Mouse (Mus musculus) left cerebral cortex, adult 9 months (tissue): ENCODE results near the gene Abcb1b.
"Not testable (repeated sequence)": the region's sequence is repeated elsewhere in the genome, so short reads cannot be mapped to it uniquely, and the experiment has no call there.

ENCODE experiments used
- DNase-seq, 2 experiments: peaks; one replicate each; pipeline ENCODE4 v3.0.0; 2022; ENCODE audit warnings: low spot score in 2 of 2

Gene Abcb1b

DNA sequence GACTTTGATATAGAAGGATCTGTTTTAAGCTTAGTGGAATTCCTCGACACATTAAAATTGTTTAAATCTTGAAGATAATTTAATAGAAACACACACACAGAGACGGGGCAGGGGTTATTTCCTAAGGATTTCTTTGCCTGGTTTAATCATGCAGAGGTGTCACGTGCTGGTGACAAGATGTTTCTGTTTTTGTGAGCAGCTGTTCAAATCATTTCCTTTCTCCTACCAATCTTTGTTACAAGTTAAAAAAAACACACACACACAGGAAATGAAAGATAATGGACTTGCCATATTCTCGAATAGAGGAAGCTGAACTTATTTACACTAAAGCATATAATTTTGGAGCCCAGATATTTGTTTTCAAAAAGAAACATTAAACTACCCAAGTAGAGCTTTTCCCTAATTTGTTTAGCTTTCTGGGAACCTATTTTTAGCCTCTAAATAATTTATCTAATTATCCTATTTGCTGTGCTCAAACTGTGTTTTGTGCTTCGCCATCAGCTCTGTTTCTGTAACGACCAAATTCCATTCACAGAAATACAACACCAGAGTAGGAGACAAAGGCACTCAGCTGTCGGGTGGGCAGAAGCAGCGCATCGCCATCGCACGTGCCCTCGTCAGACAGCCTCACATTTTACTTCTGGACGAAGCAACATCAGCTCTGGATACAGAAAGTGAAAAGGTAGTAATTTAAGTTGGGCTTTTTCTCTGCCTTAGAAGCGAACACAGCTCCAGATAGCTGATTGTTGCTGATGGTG, 65.8 kb downstream of the Abcb1b start:
- DNase-seq = no peak

DNA sequence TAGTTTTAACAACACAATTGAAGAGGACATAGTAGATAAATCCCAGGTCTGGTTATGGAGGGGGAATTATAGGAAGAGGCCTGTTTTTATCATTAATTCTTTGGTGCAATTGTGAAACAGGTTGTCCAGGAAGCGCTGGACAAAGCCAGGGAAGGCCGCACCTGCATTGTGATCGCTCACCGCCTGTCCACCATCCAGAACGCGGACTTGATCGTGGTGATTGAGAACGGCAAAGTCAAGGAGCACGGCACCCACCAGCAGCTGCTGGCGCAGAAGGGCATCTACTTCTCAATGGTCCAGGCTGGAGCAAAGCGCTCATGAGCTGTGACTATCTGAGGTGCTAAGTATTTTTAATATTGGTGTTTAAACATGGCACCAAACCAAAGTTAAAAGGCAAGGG, 67.7 kb downstream of the Abcb1b start:
- DNase-seq = not testable (repeated sequence)

- no peak for DNase-seq
These were observed 68.4 kb downstream of the Abcb1b start for GRCm38 (mm10) chr5:8866366-8866765.

GRCm38 (mm10) chr5:8868019-8868418, 70.1 kb downstream of the Abcb1b start:
- no peak for DNase-seq

GRCm38 (mm10) chr5:8872979-8873915, 75.3 kb downstream of the Abcb1b start:
- no peak for DNase-seq

GRCm38 (mm10) chr5:8877086-8877485, 79.1 kb downstream of the Abcb1b start:
- DNase-seq = no peak

- DNase-seq = no peak
These were observed 79.9 kb downstream of the Abcb1b start for GRCm38 (mm10) chr5:8877800-8878199.

GRCm38 (mm10) chr5:8885837-8886236, 87.9 kb downstream of the Abcb1b start:
- DNase-seq = no peak

- peak; percentile 20 to 56 for DNase-seq
These were observed 95.6 kb downstream of the Abcb1b start, which contains the start of gene Abcb4 for GRCm38 (mm10) chr5:8893300-8894103. TSS of gene Abcb4 (plus strand) at chr5:8893717.

- DNase-seq = peak in 1 of 2 experiments; percentile 7
These were observed 96.1 kb downstream of the Abcb1b start for GRCm38 (mm10) chr5:8894104-8894425.

GRCm38 (mm10) chr5:8894641-8895490, 96.9 kb downstream of the Abcb1b start:
- DNase-seq = no peak

DNA sequence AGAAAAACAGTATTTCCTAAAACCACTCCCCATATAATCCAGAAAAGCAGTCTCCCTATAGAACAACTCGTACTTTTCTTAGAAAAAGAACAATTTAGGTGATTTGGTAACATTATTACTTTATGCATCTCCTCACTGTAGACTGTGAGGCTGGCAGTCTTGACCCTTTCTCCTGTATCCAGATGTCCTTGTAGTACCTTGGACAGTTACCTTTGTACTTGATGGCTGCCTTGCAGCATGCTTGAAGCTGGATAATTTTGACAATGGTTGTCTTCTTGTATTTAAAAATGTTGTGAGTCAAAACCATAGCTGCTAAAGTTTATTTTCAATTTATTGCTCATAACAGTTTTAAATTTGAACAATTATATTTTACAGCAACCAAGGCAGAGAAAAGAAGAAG, 98.3 kb downstream of the Abcb1b start:
- no peak for DNase-seq

GRCm38 (mm10) chr5:8898246-8898645, 100.3 kb downstream of the Abcb1b start:
- no peak for DNase-seq

DNA sequence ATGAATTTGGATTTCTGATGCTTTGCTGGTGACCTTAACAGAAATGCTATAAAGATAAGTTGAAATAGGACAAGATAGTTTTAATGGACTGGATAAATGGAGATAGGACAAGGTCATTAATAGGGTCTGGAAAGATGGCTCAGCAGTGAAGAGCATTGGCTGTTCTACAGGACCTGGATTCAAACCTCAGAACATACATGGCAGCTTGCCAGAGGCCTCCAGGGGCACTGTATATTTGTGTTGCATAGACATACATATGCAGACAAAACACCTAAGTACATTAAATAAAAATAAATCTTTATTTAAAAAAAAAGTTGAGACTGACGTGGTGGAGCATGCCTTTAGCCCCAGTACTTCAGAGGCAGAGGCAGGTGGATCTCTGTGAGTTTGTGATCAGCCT, 103.1 kb downstream of the Abcb1b start:
- DNase-seq = no peak

DNA sequence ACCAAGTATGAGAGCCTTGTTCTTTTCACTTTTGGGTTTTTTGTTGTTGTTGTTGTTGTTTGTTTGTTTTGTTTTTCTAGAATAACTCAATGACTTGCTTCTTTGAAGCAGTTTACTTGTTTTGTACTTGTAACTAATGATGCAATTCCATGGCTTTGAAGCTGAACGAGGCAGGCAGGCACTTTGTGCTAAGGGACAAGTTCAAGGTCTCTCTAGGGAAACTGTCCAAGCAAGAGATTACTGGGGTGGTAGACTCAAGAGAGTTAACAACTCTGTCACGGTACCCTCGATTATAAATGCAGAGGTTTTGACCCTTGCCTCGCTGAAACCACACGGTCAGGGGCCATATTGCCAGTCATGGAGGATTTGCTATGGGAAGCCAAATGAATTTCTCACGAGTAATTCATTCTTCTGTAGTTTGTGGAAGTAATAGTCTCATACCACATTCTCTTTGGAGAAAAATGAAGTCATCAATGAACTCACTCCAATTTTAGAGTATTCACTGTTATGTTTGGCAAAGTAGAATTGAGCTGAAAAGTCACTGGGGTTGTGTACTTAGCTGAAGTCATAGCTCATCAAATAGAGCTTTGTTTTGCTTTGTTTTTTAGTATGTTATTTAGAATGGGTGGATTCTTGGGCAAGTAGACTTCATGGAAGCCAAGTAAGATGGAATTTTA, 104.3 kb downstream of the Abcb1b start:
- no peak for DNase-seq

GRCm38 (mm10) chr5:8904539-8904938, 106.6 kb downstream of the Abcb1b start:
- no peak for DNase-seq

DNA sequence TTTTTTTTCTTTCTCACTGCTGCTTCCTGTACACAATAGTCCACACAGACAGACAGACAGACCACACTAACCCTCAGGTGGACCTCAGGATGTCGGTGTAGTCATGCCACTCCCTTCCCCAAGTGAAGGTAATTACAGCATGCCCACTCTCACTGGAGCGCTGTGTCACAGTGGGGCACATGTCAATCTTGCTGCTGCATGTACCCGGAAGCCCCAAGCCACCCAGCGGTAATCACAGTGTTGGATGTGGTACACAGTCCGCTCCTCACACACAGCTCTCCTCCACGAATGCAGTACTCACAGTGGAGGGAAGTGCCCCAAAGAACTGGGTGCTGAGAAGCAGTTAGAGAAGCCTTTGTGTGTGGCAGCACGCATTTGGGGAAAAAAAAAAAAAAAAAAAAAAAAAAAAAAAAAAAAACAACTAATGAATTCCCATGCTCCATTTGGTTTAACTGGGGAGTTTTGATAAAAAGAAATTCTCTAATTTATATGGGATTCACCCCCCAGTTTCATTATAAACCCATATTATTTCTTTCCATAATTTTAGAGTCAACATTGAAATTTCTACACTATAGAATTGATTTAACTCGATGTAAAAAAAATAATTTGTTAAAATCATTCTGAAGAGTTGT, 113.7 kb downstream of the Abcb1b start:
- DNase-seq = no peak
